Mouse (Mus musculus) limb, embryonic 10.5 days (tissue): Measurements from ENCODE around the gene Ccdc32. TPM values are rescaled to one million over a fixed set of nuclear protein-coding genes. Genes with fewer than 3 reads are reported as not detected.

Experiments
- DNase-seq: peaks from one replicate; pipeline ENCODE4 v3.0.0-alpha.2; 2017; ENCODE audit warnings: low spot score
- H3K27ac ChIP-seq: fragments of 300-500 bp; sonication (generic); 2 replicates; pipeline ENCODE4 v1.5.1; 2016; ENCODE audit warnings: mild to moderate bottlenecking
- H3K27me3 ChIP-seq: fragments of 300-500 bp; sonication (generic); 2 replicates; pipeline ENCODE4 v1.6.1; 2016; ENCODE audit warnings: low read depth, mild to moderate bottlenecking; ENCODE audit not compliant: poor library complexity, severe bottlenecking
- H3K36me3 ChIP-seq: fragments of 300-500 bp; sonication (generic); 2 replicates; pipeline ENCODE4 v1.6.1; 2016; ENCODE audit warnings: mild to moderate bottlenecking, moderate library complexity
- H3K4me1 ChIP-seq: fragments of 300-500 bp; sonication (generic); 2 replicates; pipeline ENCODE4 v1.6.1; 2016
- H3K4me3 ChIP-seq: fragments of 300-500 bp; sonication (generic); 2 replicates; pipeline ENCODE4 v1.5.1; 2016; ENCODE audit warnings: mild to moderate bottlenecking, moderate library complexity
- H3K9me3 ChIP-seq: fragments of 300-500 bp; sonication (generic); replicated peaks from 2 replicates; pipeline ENCODE4 v1.6.1; 2016; ENCODE audit warnings: mild to moderate bottlenecking
- WGBS: fragments of 180-500 bp; shearing (Covaris S2); methylation state at CpG from one replicate; pipeline ENCODE4 v1.1.7; 2016; 5-methylcytosine and 5-hydroxymethylcytosine counted together
- polyA plus RNA-seq: library from polyadenylated mRNA; unstranded; fragments of >200 nt; fragmentation: Nextera tagmentation; extraction: Ambion mirVana; gene quantifications from 2 replicates; pipeline ENCODE4 v1.2.1, GENCODE M21; 2016

The Ccdc32 gene
- polyA plus RNA-seq, 1 experiment from 2014 or later, result 19.7 TPM

GRCm38 (mm10) chr2:118972048-118972447, 57.1 kb downstream of the Ccdc32 start:
- Histone ChIP-seq H3K27me3 (peaks cover 59% of the 10 kb centered on the region), H3K27ac (no peak overlapping the region), H3K9me3 (no peaks in the 10 kb centered on the region), H3K4me1 (peaks cover 21% of the 10 kb centered on the region), H3K4me3 (no peak overlapping the region), H3K36me3 (no peaks in the 10 kb centered on the region)
- no peak for DNase-seq
- 82% methylated on average over 5 of the region's 5 CpGs for WGBS

DNA sequence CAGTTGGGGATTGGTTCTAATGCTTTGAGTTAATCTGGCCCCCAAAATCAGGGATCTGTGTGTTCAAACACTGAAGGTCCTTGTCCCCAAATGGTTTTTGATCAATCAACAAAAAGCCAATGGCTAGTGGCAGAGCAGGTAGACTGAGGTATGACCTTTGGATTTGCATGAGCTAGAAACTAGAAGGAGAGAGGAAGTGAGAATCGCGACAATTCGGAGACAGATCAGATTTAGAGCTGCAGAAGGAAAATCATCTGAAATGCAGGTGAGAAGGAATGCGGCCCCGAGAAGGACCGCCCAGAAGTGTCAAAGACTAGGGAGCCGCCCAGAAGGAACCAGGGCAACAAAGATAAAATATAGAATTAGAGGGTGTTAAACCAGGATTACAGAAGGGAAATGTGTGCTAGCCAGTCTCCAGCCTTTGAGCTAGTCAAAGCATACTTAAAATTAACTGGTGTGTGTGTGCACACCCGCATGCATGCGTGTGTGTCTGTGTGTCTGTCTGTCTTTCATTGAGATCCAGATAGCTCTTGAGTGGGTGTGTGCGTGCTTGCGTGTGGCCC, 59.5 kb downstream of the Ccdc32 start:
- Histone ChIP-seq H3K27me3 (peaks cover 35% of the 10 kb centered on the region), H3K4me3 (no peak overlapping the region), H3K27ac (no peak overlapping the region), H3K4me1 (peaks cover 3% of the 10 kb centered on the region), H3K36me3 (no peaks in the 10 kb centered on the region), H3K9me3 (no peaks in the 10 kb centered on the region)
- 87% methylated on average over 11 of the region's 11 CpGs for WGBS
- DNase-seq, result no peak

Other genes starting within 250 kb of the Ccdc32 start
- 0.04 and 0.11 TPM in 2 replicates for gene Disp2, start 249.7 kb downstream of the Ccdc32 start, polyA plus RNA-seq
- gene Knstrn, start 215.4 kb downstream of the Ccdc32 start, polyA plus RNA-seq, result 150 and 157 TPM in 2 replicates
- 86.6 and 90.6 TPM in 2 replicates for gene Ivd, start 167.4 kb downstream of the Ccdc32 start, polyA plus RNA-seq
- gene Bahd1, start 129.0 kb downstream of the Ccdc32 start, polyA plus RNA-seq, result 2.4 and 2.6 TPM in 2 replicates
- gene Chst14, start 102.9 kb downstream of the Ccdc32 start, polyA plus RNA-seq, result 26.2 and 30.3 TPM in 2 replicates
- 6.9 and 8.8 TPM in 2 replicates for gene Rpusd2, start 5.4 kb upstream of the Ccdc32 start, polyA plus RNA-seq
- gene Knl1, start 17.7 kb upstream of the Ccdc32 start, polyA plus RNA-seq, result 42.5 and 58.0 TPM in 2 replicates
- gene Rad51, start 83.4 kb upstream of the Ccdc32 start, polyA plus RNA-seq, result 94.5 and 95.9 TPM in 2 replicates
- gene Rmdn3, start 127.6 kb upstream of the Ccdc32 start, polyA plus RNA-seq, result 52.1 and 53.8 TPM in 2 replicates
- gene Gchfr, start 138.4 kb upstream of the Ccdc32 start, polyA plus RNA-seq, result 6.5 and 8.4 TPM in 2 replicates
- 0.73 and 0.95 TPM in 2 replicates for gene Gm14137, start 145.1 kb upstream of the Ccdc32 start, polyA plus RNA-seq
- 62.1 and 64.2 TPM in 2 replicates for gene Zfyve19, start 179.2 kb upstream of the Ccdc32 start, polyA plus RNA-seq
- gene Dnajc17, start 179.4 kb upstream of the Ccdc32 start, polyA plus RNA-seq, result 28.7 and 30.4 TPM in 2 replicates
- gene Ppp1r14d, start 200.5 kb upstream of the Ccdc32 start, polyA plus RNA-seq, result not detected in 2 replicates
- 8.9 and 9.5 TPM in 2 replicates for gene Spint1, start 208.0 kb upstream of the Ccdc32 start, polyA plus RNA-seq
- gene Rhov, start 241.9 kb upstream of the Ccdc32 start, polyA plus RNA-seq, result 2.7 and 7.6 TPM in 2 replicates